ENCODE assay signal across 8 mouse cellular contexts in the genomic region with DNA sequence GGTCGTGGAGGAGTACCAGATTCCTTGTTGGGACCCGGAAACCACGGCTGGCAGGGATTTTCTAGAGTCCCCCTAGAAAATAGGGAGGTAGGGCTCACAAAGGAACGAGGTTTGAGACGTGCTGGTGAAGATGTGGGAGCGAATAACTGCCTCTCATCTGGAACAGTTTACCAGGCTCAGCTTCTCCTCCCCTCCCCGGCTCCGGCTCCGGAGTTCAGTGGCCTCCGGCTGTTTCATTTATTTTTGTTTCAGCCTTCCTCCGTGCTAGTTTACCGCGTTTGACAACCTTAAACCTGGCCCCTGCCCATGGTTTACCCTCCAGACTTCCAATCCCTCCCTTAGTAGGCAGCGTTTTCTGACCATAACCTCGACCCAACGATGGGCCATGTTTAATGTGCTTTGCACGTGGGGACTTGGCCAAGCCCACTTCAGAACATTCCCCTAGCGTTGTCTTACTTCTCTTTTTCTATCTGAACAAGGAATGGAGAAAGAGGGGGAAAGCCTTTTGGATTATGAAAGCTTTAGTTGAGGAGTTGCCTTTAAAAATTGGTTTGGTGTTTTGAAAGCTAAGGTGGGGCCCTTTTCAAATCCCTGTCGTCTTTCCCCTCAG. TPM values are rescaled to one million over a fixed set of nuclear protein-coding genes. Genes with fewer than 3 reads are reported as not detected.
DNase-seq lines count a peak whose midpoint lies in the region; ATAC-seq and TF ChIP-seq lines count a peak whose summit lies in the region.

No protein-coding gene starts in this region.

- H3K9me3 ChIP-seq in heart, embryonic 14.5 days (ENCODE audit: control insufficient read depth, low read length) = no peaks in the 10 kb centered on the region
- no peaks in the 10 kb centered on the region for H3K9me3 ChIP-seq in midbrain, postnatal 0 days (ENCODE audit: low read length)

- peak overlapping the region; percentile 94 for H3K9ac ChIP-seq in heart, embryonic 14.5 days (ENCODE audit: low read length)
- peak overlapping the region; percentile 95 for H3K9ac ChIP-seq in midbrain, postnatal 0 days (replicated peaks; ENCODE audit: low read length, poor library complexity, severe bottlenecking)

- H3K4me3 ChIP-seq in lung, adult 2 months (replicated peaks; ENCODE audit: extremely low read depth, low read depth, low read length) = peak overlapping the region; percentile 65
- peak overlapping the region; percentile 75 to 82 for H3K4me3 ChIP-seq in heart, embryonic 14.5 days (ENCODE audit: control insufficient read depth in 1 of 2, insufficient read depth in 1 of 2, low read depth in 1 of 2, low read length in 2 of 2)
- H3K4me3 ChIP-seq in midbrain, postnatal 0 days (ENCODE audit: low read depth, low read length) = peak overlapping the region; percentile 85

- ATAC-seq in heart, embryonic 14.5 days (ENCODE audit: insufficient number of reproducible peaks, insufficient read depth, low FRiP score, low read depth) = no peak
- no peak for ATAC-seq in midbrain, postnatal 0 days (ENCODE audit: low FRiP score)
- no peak for ATAC-seq in inflammation-experienced regulatory T-cells, adult 6 months

- peak; percentile 46 for DNase-seq in lung, adult 2 months
- DNase-seq in lung, postnatal 36 days = no peak
- peak; percentile 72 for DNase-seq in embryo, embryonic 10 days (ENCODE audit: low spot score)
- DNase-seq in kidney, postnatal 25 days = peak; percentile 47 to 55
- peak; percentile 25 for DNase-seq in midbrain, postnatal 0 days (ENCODE audit: low spot score)
- DNase-seq in layer of hippocampus, postnatal 14 days (ENCODE audit: low spot score in 2 of 2) = no peak

- no peak for TF ChIP-seq CTCF in lung, adult 2 months (IDR thresholded peaks at IDR 0.05; ENCODE audit: insufficient read depth, low read length)
- TF ChIP-seq CTCF in midbrain, postnatal 0 days (IDR thresholded peaks at IDR 0.05) = no peak

- peak overlapping the region; percentile 60 to 88 for H3K27ac ChIP-seq in heart, embryonic 14.5 days (replicated peaks in 1 of 2; ENCODE audit: control insufficient read depth in 1 of 2, insufficient read depth in 1 of 2, low read depth in 2 of 2, low read length in 2 of 2)
- peak overlapping the region; percentile 89 for H3K27ac ChIP-seq in midbrain, postnatal 0 days (ENCODE audit: low read depth, low read length)

- no peak for TF ChIP-seq POLR2A in lung, adult 2 months (IDR thresholded peaks at IDR 0.05; ENCODE audit: borderline replicate concordance, extremely low read depth, low read depth, low read length)

- H3K4me2 ChIP-seq in heart, embryonic 14.5 days (ENCODE audit: low read length) = peak overlapping the region; percentile 91
- peak overlapping the region; percentile 83 for H3K4me2 ChIP-seq in midbrain, postnatal 0 days (ENCODE audit: low read depth, low read length, poor library complexity, severe bottlenecking)

- no peaks in the 10 kb centered on the region for H3K27me3 ChIP-seq in heart, embryonic 14.5 days (ENCODE audit: control insufficient read depth, insufficient read depth, low read length)
- no peaks in the 10 kb centered on the region for H3K27me3 ChIP-seq in midbrain, postnatal 0 days (ENCODE audit: insufficient read depth, low read length)

- H3K36me3 ChIP-seq in heart, embryonic 14.5 days (ENCODE audit: control insufficient read depth, insufficient read depth, low read length) = no peaks in the 10 kb centered on the region
- H3K36me3 ChIP-seq in midbrain, postnatal 0 days (ENCODE audit: insufficient read depth, low read length) = no peaks in the 10 kb centered on the region

- WGBS in lung, adult 2 months = 2% methylated on average over 19 of the region's 19 CpGs
- WGBS in heart, embryonic 14.5 days = 2% methylated on average over 19 of the region's 19 CpGs
- WGBS in midbrain, postnatal 0 days = 1% methylated on average over 19 of the region's 19 CpGs

- H3K4me1 ChIP-seq in lung, adult 2 months (ENCODE audit: control insufficient read depth, insufficient read depth, low read length) = peaks cover 5% of the 10 kb centered on the region
- H3K4me1 ChIP-seq in heart, embryonic 14.5 days (ENCODE audit: control insufficient read depth in 2 of 2, insufficient read depth in 2 of 2, low read length in 2 of 2) = peaks cover 18 to 33% of the 10 kb centered on the region in 2 experiments
- H3K4me1 ChIP-seq in midbrain, postnatal 0 days (ENCODE audit: insufficient read depth, low read length) = peaks cover 15% of the 10 kb centered on the region

RNA-seq across cellular contexts. Expression of gene Farp1, which starts 1.7 kb away (rescaled TPM):
- 37.2 and 42.3 TPM in 2 replicates for polyA plus RNA-seq in lung, adult 2 months (2012; rRNA removed)
- 19.1 and 20.4 TPM in 2 replicates for polyA plus RNA-seq in heart, embryonic 14.5 days (2014; fragmentation: Nextera tagmentation; extraction: Ambion mirVana)
- 99.4 and 113 TPM in 2 replicates for total RNA-seq in midbrain, postnatal 0 days (2014; rRNA removed)
- polyA plus RNA-seq in midbrain, postnatal 0 days (2015; fragmentation: Nextera tagmentation; extraction: Ambion mirVana) = 38.9 and 41.8 TPM in 2 replicates
- polyA plus RNA-seq in inflammation-experienced regulatory T-cells, adult 6 months (2017; shearing (Covaris generic)) = 1 to 10 TPM; 2.0 to 3.1 (median 2.9) TPM
- total RNA-seq in layer of hippocampus, postnatal 14 days (2021) = 10 to 100 TPM; 88.3 to 92.0 TPM

Comparison
In these comparisons a context has a peak if more than half of its experiments do, and no peak if none do; other contexts are left out.
1. DNase-seq: peak in lung, adult 2 months (single experiment), embryo, embryonic 10 days (single experiment), kidney, postnatal 25 days (2 of 2) and midbrain, postnatal 0 days (single experiment); none in lung, postnatal 36 days (single experiment) and layer of hippocampus, postnatal 14 days (0 of 2).
2. Peak in every context shown above with its lines, with median percentiles within 50 percentile points of each other: H3K4me3 ChIP-seq.